Mouse (Mus musculus) hindbrain, embryonic 13.5 days (tissue): ENCODE data around the gene Birc7. TPM values are rescaled to one million over a fixed set of nuclear protein-coding genes. Genes with fewer than 3 reads are reported as not detected.
A peak's percentile ranks its signal among the peaks of the same experiment; 100 is the strongest.

Experiments used
- ATAC-seq: fragments of 200-750 bp; cut with Nextera tagmentation; 2 replicates; pipeline ENCODE4 v1.8.0; 2017; ENCODE audit warnings: moderate TSS enrichment; ENCODE audit not compliant: low FRiP score
- H3K27ac ChIP-seq: fragments of 300-500 bp; sonication (generic); 2 replicates; pipeline ENCODE4 v1.5.1; 2015; ENCODE audit warnings: inconsistent platforms, mild to moderate bottlenecking, moderate library complexity
- H3K27me3 ChIP-seq: fragments of 300-500 bp; sonication (generic); 2 replicates; pipeline ENCODE4 v1.6.1; 2015; ENCODE audit warnings: mild to moderate bottlenecking, inconsistent platforms
- H3K36me3 ChIP-seq: fragments of 300-500 bp; sonication (generic); 2 replicates; pipeline ENCODE4 v1.6.1; 2015; ENCODE audit warnings: mild to moderate bottlenecking, inconsistent platforms
- H3K4me1 ChIP-seq: fragments of 300-500 bp; sonication (generic); replicated peaks from 2 replicates; pipeline ENCODE4 v1.6.1; 2015; ENCODE audit warnings: inconsistent platforms
- H3K4me2 ChIP-seq: fragments of 300-500 bp; sonication (generic); 2 replicates; pipeline ENCODE4 v1.6.1; 2015; ENCODE audit warnings: inconsistent platforms, mild to moderate bottlenecking, moderate library complexity
- H3K4me3 ChIP-seq: fragments of 300-500 bp; sonication (generic); 2 replicates; pipeline ENCODE4 v1.5.1; 2015; ENCODE audit warnings: mild to moderate bottlenecking, inconsistent platforms
- H3K9ac ChIP-seq: fragments of 300-500 bp; sonication (generic); 2 replicates; pipeline ENCODE4 v1.6.1; 2015; ENCODE audit warnings: mild to moderate bottlenecking, inconsistent platforms
- H3K9me3 ChIP-seq: fragments of 300-500 bp; sonication (generic); 2 replicates; pipeline ENCODE4 v1.6.1; 2016; ENCODE audit warnings: inconsistent platforms
- WGBS: fragments of 180-500 bp; shearing (Covaris S2); methylation state at CpG from one replicate; pipeline ENCODE4 v1.1.7; 2015; 5-methylcytosine and 5-hydroxymethylcytosine counted together
- polyA plus RNA-seq: library from polyadenylated mRNA; unstranded; fragments of >200 nt; fragmentation: Nextera tagmentation; extraction: Ambion mirVana; gene quantifications from 2 replicates; pipeline ENCODE4 v1.2.1, GENCODE M21; 2015

Birc7 gene
- polyA plus RNA-seq, 1 experiment from 2014 or later: 0.35 TPM

DNA sequence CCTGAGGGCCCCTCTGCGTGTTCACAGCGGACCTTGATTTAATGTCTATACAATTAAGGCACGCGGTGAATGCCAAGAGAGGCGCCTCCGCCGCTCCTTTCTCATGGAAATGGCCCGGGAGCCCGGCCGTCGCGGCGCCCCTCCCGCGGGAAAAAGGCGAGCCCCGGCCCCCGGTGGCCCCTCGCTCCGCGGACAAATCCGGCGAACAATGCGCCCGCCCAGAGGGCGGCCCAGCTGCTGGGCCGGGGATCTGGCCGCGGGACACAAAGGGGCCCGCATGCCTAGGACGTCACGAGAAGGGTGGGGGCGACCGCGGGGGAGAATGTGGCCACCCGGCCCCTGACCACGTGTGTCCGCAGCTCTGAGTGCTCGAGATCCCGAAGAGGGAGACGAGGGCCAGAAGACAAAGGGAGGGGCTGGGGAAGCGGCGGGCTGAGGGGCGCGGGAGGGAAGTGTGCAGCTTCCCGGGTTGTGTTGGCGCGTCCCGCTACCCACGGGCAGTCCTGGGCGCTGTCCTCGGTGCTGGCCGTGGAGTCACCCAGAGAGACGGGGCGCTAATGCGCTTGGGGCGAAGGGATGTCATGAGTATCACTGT lies 34.7 kb upstream of the Birc7 start:
- peaks cover 77% of the 10 kb centered on the region for H3K4me1 ChIP-seq
- H3K27me3 ChIP-seq: peaks cover 20% of the 10 kb centered on the region
- H3K4me2 ChIP-seq: peak overlapping the region; percentile 74
- no peaks in the 10 kb centered on the region for H3K9me3 ChIP-seq
- peak; percentile 14 for ATAC-seq
- WGBS: 1% methylated on average over 56 of the region's 57 CpGs
- peak overlapping the region; percentile 100 for H3K27ac ChIP-seq
- H3K9ac ChIP-seq: peak overlapping the region; percentile 100
- 0 out of 2 replicates have a peak, but pooled peaks cover 3% of the 10 kb centered on the region for H3K36me3 ChIP-seq
- peak overlapping the region; percentile 85 for H3K4me3 ChIP-seq

DNA sequence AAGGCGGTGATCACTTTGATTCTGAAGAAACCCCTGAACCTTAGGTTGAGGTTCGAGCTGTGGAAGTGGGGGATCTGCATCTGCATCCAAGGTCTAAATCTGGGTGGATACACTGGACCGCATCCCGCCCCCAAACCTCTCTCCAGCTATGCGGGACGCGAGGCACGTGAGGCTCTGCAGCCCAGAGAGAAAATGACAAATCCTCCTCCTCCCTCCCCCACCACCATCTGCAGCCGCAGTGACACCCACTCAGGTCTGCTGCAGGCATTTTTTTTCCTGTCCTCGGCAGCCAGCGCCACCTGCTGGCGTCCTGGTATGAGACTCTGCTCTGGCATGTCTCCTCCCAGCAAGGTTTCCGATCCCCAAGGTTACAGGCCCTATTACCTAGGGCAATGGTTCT lies 34.1 kb upstream of the Birc7 start:
- H3K36me3 ChIP-seq: 0 out of 2 replicates have a peak, but pooled peaks cover 3% of the 10 kb centered on the region
- H3K4me1 ChIP-seq: peaks cover 71% of the 10 kb centered on the region
- peak overlapping the region; percentile 74 for H3K4me2 ChIP-seq
- H3K9me3 ChIP-seq: no peaks in the 10 kb centered on the region
- ATAC-seq: peak; percentile 43
- peak overlapping the region; percentile 100 for H3K9ac ChIP-seq
- H3K27ac ChIP-seq: peak overlapping the region; percentile 100
- WGBS: under 1% methylated on average over 13 of the region's 13 CpGs
- H3K27me3 ChIP-seq: peaks cover 20% of the 10 kb centered on the region
- H3K4me3 ChIP-seq: peak overlapping the region; percentile 85

DNA sequence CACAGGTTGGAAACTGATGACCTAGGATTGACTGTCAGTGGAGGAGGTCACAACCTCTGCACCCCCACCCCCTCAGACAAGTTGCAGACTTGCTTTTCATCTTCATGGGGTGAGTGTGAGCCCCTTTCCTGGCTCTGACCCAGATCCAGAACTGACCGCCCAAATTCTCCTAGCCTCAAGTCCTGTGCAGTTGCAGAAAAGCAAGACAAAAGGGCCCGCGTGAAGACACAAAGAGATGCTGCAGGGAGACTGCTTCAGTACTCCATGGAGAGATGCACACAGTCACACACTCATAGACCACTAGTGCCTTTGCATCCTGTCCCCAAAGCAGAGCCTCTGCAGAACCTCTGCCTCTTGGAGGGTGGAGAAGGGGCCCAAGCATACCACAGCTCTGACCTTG lies 33.5 kb upstream of the Birc7 start:
- peak overlapping the region; percentile 74 for H3K4me2 ChIP-seq
- WGBS: 47% methylated on average over 3 of the region's 3 CpGs
- peak overlapping the region; percentile 85 for H3K4me3 ChIP-seq
- H3K27me3 ChIP-seq: peaks cover 18% of the 10 kb centered on the region
- 0 out of 2 replicates have a peak, but pooled peaks cover 3% of the 10 kb centered on the region for H3K36me3 ChIP-seq
- peak overlapping the region; percentile 70 for H3K9ac ChIP-seq
- H3K27ac ChIP-seq: peak overlapping the region; percentile 100
- ATAC-seq: no peak
- H3K4me1 ChIP-seq: peaks cover 65% of the 10 kb centered on the region
- no peaks in the 10 kb centered on the region for H3K9me3 ChIP-seq

DNA sequence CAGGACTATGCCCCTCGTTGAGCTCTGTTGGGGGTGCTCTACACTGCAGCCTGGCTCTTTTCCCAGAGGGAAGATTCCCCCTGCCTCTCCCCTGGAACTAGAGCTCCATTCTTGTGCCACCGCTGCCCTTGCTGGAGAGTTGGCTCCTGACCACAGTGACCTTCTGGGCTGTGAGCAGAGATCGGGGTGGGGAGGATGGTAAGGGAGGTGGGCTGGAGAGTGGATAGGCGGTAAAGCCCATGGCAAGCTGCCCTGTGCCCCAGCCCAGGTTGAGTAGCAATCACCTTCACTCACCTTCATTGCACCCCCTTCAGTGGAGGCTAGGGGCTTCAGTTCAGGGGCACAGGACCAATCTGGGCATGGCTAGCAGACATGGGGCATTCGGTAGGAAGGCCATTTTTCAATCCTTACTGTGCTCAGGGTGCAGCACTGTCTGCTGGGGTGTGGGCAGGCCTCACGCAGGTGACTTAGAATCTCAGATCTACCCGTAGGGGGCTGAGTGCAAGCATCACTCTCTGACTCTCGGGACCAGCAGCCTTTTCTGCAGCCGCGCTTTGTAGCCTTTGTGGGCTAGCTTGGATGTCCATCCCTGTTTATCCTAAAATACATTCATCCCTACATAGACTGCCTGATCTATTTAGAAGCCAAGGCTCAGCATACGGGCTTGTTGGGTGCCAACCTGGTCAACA lies 32.8 kb upstream of the Birc7 start:
- 0 out of 2 replicates have a peak, but pooled peaks cover 3% of the 10 kb centered on the region for H3K36me3 ChIP-seq
- peak overlapping the region; percentile 74 for H3K4me2 ChIP-seq
- H3K27me3 ChIP-seq: 0 out of 2 replicates have a peak, but pooled peaks cover 13% of the 10 kb centered on the region
- ATAC-seq: no peak
- H3K27ac ChIP-seq: peak overlapping the region; percentile 100
- peaks cover 58% of the 10 kb centered on the region for H3K4me1 ChIP-seq
- H3K9me3 ChIP-seq: no peaks in the 10 kb centered on the region
- H3K4me3 ChIP-seq: peak overlapping the region; percentile 85
- peak overlapping the region; percentile 70 for H3K9ac ChIP-seq
- 58% methylated on average over 11 of the region's 11 CpGs for WGBS

DNA sequence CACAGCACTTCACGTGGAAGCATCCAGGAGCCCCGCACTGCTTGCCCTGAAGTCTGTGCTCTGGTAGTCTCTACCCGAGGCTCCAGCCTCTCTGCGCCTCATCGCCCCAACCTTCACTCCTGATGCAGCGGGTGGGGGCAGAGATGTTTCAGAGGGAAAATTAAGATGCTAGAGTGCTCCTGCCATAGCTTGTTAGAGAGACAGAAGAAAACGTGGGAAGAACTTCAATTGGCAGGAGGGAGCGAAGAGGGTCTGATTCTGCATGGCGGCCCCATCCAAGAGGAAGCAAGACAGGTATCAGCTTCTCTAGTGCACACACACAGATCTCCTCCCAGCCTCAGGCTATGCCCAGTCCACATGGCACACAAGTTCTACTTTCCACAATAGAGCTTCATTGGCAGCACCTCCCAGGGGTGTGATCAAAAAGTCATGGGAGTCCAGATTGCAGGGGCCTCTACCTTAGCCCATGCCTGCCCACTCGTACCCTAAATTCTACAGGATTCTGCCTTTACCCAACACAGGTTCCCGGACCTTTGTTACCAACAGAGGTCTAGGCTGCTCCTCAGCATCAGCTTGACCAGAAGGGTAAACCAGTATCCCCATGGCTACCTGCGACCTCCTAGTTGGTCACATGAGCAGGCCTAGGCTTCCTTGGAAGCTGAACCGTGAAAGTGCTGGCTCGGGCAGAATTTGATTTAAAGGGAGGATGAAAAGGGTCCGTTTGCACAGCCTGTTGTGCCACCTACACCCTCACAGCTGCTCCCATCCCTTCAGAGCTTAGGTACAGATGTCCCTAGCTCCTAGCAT lies 31.8 kb upstream of the Birc7 start:
- H3K36me3 ChIP-seq: 0 out of 2 replicates have a peak, but pooled peaks cover 3% of the 10 kb centered on the region
- H3K4me2 ChIP-seq: peak overlapping the region; percentile 74
- 0 out of 2 replicates have a peak, but pooled peaks cover 6% of the 10 kb centered on the region for H3K27me3 ChIP-seq
- H3K4me1 ChIP-seq: peaks cover 48% of the 10 kb centered on the region
- 53% methylated on average over 15 of the region's 15 CpGs for WGBS
- no peaks in the 10 kb centered on the region for H3K9me3 ChIP-seq
- no peak for ATAC-seq
- no peak overlapping the region for H3K4me3 ChIP-seq
- peak overlapping the region; percentile 100 for H3K27ac ChIP-seq
- H3K9ac ChIP-seq: peak overlapping the region; percentile 70

DNA sequence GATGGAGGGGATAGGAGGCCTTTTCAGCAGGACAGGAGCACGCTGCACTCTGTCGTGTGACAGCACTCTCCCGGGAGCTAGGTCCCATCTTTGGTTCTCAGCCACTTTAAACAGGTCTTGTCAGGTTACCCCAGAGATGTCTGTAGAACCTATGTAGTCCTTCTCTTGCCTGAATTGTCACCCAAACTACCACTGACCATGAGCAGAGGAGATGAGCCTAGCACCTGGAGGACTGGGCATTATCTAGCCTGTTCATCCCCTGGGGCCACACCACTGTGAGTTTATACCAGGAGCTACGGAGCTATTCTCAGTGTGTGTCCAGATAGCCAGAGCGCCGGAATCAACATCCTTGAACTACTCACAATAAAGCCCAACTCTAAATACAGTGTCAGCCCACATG lies 31.0 kb upstream of the Birc7 start:
- Histone ChIP-seq H3K36me3 (0 out of 2 replicates have a peak, but pooled peaks cover 3% of the 10 kb centered on the region), H3K4me1 (peaks cover 40% of the 10 kb centered on the region), H3K9ac (peak overlapping the region; percentile 26; the same call in 1 of the 2 replicates), H3K4me2 (no peak overlapping the region), H3K4me3 (no peak overlapping the region), H3K27ac (peak overlapping the region; percentile 100), H3K27me3 (0 out of 2 replicates have a peak, but pooled peaks cover 5% of the 10 kb centered on the region), H3K9me3 (no peaks in the 10 kb centered on the region)
- ATAC-seq: no peak
- 61% methylated on average over 6 of the region's 6 CpGs for WGBS

DNA sequence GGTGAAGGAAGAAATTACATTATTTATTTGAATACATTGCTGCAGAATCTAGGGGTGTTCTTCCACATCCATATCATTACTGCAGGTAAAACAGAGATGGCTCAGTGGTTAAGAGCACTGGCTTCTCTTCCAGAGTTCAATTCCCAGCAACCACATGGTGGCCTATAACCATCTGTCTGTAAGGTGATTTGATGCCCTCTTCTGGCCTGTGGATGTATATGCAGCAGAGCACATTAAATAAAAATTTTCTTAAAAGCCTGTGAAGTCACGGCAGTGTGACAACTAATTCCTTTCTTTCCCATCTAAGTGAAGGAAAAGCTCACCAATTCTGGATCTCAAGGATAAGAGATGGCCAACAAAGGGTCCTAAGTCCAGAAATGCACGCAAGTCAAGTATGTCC lies 26.7 kb upstream of the Birc7 start:
- H3K27ac ChIP-seq: no peak overlapping the region
- ATAC-seq: no peak
- H3K36me3 ChIP-seq: peaks cover 14% of the 10 kb centered on the region
- no peak overlapping the region for H3K4me2 ChIP-seq
- no peak overlapping the region for H3K4me3 ChIP-seq
- 37% methylated on average over 2 of the region's 2 CpGs for WGBS
- H3K4me1 ChIP-seq: peaks cover 34% of the 10 kb centered on the region
- no peaks in the 10 kb centered on the region for H3K9me3 ChIP-seq
- H3K9ac ChIP-seq: no peak overlapping the region
- no peaks in the 10 kb centered on the region for H3K27me3 ChIP-seq

DNA sequence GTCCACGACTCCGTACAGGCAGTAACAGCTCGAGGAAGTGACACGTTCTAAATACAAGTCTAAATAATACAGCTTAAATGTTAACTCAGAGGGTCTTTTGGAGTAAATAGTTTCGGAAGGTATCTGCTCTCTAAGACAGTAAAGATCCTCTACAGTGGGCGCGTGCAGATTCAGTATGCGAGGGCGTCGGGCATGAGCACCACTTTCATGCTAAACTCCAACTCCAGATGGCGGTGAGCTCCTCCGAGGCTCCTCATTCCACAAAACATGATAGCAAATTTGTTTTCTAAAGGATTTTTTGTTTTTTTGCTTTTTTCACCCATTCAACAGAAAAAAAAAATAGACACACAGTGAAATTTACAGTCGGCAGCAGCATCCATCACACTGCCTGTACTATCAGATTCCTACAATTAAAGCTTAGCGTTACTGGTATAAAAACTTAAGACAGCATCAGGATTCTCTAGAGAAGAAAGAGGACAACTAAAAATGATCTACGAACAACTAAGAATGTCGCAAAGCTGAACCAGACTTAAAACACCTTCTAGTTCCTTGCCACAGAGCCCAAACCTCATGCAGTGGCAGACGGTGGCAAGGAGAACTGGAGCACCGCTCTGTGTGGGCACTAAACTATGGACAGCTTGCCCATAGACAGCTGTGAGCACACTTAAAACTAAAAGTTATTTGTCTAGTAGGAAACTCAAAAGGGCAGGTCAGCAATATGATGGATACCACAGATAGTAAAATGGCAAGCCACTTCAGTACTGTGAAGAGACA lies 24.2 kb upstream of the Birc7 start:
- no peak overlapping the region for H3K9ac ChIP-seq
- H3K4me1 ChIP-seq: peaks cover 20% of the 10 kb centered on the region
- no peaks in the 10 kb centered on the region for H3K27me3 ChIP-seq
- peaks cover 25% of the 10 kb centered on the region for H3K36me3 ChIP-seq
- 94% methylated on average over 18 of the region's 18 CpGs for WGBS
- no peaks in the 10 kb centered on the region for H3K9me3 ChIP-seq
- H3K4me3 ChIP-seq: no peak overlapping the region
- H3K27ac ChIP-seq: no peak overlapping the region
- H3K4me2 ChIP-seq: no peak overlapping the region
- no peak for ATAC-seq

DNA sequence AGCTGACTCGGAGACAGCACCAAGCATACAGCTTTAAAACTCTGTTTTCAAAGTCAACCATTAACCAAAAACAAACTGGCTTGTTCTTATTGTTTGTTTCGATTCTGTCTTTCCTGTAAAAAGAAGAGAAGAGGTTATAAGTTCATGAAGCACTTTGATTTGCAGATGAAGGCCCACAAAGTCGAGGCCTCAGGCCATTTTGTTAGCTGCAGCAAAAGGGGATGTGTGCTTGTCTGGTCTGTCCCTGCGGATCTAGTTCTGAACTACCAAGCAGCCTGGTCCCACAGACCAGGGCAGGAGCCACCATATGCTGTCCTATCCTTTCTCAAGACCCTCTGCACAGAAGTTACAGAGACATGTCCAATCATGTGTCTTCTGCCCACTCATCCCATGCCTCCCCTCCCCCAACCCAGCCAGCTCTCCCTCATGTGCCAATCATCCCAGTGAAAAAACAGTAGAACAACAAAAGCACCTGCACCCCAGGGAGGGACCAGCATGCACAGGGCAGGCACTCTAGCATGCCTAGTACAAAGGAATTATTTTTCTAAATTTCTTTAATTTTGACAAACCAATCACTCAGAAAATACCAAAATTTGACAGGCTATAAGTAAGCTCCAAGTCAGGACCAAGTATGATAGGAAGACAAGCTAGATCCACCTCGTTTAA lies 23.1 kb upstream of the Birc7 start:
- Histone ChIP-seq H3K9me3 (no peaks in the 10 kb centered on the region), H3K36me3 (peaks cover 36% of the 10 kb centered on the region), H3K27me3 (no peaks in the 10 kb centered on the region), H3K27ac (no peak overlapping the region), H3K4me3 (no peak overlapping the region), H3K4me2 (no peak overlapping the region), H3K4me1 (peaks cover 20% of the 10 kb centered on the region), H3K9ac (no peak overlapping the region)
- 58% methylated on average over 5 of the region's 5 CpGs for WGBS
- no peak for ATAC-seq

DNA sequence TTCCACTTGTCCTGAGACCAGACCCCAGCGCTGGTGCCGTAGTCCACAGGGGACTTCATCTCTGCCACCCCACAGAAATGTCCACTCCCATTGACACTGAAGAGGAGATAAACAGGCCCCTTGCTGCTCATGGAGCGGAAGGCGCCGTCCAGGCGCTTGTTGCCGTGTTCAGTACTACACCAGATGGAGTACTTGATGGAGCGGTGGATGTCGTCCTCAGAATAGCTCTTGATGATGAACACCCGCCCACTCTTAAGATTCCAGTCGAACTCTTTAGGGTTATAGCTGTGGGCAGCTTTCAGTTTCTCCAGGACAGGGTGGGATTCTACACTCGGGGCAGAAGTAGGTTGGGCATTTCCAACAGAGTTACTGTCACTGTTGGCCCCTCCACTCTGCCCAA lies 17.9 kb upstream of the Birc7 start:
- Histone ChIP-seq H3K36me3 (peaks cover 72% of the 10 kb centered on the region), H3K4me3 (no peak overlapping the region), H3K27me3 (no peaks in the 10 kb centered on the region), H3K27ac (no peak overlapping the region), H3K9ac (no peak overlapping the region), H3K4me2 (no peak overlapping the region), H3K9me3 (no peaks in the 10 kb centered on the region), H3K4me1 (peaks cover 21% of the 10 kb centered on the region)
- no peak for ATAC-seq
- 92% methylated on average over 12 of the region's 12 CpGs for WGBS

DNA sequence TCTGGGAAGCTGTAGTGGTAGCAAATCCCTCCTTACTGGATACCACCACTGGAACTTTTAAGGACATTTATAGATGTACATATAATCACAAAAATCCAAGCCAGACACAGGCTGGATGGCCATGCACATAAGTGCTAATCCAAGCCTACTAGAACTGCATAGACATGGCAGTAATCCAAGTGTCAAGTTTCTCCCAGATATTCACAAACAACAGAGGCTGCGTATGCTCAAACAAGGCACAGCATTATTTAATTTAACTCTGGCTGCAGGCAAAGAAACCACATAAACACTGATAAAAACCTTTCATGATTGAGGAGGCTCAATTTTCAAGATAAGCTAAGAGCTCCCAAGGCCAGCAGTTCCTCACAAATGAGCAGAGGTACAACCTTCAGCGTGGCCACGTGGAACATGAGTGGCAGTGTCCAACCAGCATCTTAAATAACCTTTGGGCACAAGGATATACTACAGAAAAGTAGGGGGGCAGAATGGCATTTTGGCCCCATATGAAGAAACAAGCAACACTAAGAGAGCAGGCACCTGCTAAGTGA lies 12.9 kb upstream of the Birc7 start:
- peaks cover 32% of the 10 kb centered on the region for H3K4me1 ChIP-seq
- H3K27ac ChIP-seq: no peak overlapping the region
- H3K4me3 ChIP-seq: no peak overlapping the region
- 91% methylated on average over 3 of the region's 3 CpGs for WGBS
- H3K4me2 ChIP-seq: no peak overlapping the region
- no peak overlapping the region for H3K9ac ChIP-seq
- H3K36me3 ChIP-seq: peaks cover 64% of the 10 kb centered on the region
- ATAC-seq: no peak
- no peaks in the 10 kb centered on the region for H3K9me3 ChIP-seq
- H3K27me3 ChIP-seq: no peaks in the 10 kb centered on the region
